Mouse (Mus musculus) lung, embryonic 15.5 days (tissue): ENCODE results near the gene Emp3. TPM values are rescaled to one million over a fixed set of nuclear protein-coding genes. Genes with fewer than 3 reads are reported as not detected.
"Not testable (repeated sequence)": the region's sequence is repeated elsewhere in the genome, so short reads cannot be mapped to it uniquely, and the experiment has no call there.

Experiments
- ATAC-seq: fragments of 200-750 bp; cut with Nextera tagmentation; 2 replicates; pipeline ENCODE4 v1.8.0; 2017; ENCODE audit warnings: moderate number of reproducible peaks, borderline replicate concordance; ENCODE audit not compliant: low FRiP score, low TSS enrichment; ENCODE audit errors: extremely low read depth
- H3K27ac ChIP-seq: fragments of 300-500 bp; sonication (generic); 2 replicates; pipeline ENCODE4 v1.5.1; 2015; ENCODE audit warnings: moderate library complexity, mild to moderate bottlenecking, inconsistent platforms
- H3K27me3 ChIP-seq: fragments of 300-500 bp; sonication (generic); 2 replicates; pipeline ENCODE4 v1.6.1; 2015; ENCODE audit warnings: inconsistent platforms
- H3K36me3 ChIP-seq: fragments of 300-500 bp; sonication (generic); 2 replicates; pipeline ENCODE4 v1.6.1; 2015; ENCODE audit warnings: inconsistent platforms
- H3K4me1 ChIP-seq: fragments of 300-500 bp; sonication (generic); 2 replicates; pipeline ENCODE4 v1.6.1; 2015; ENCODE audit warnings: inconsistent platforms
- H3K4me2 ChIP-seq: fragments of 300-500 bp; sonication (generic); 2 replicates; pipeline ENCODE4 v1.6.1; 2015; ENCODE audit warnings: inconsistent platforms, mild to moderate bottlenecking, moderate library complexity
- H3K4me3 ChIP-seq: fragments of 300-500 bp; sonication (generic); 2 replicates; pipeline ENCODE4 v1.5.1; 2015; ENCODE audit warnings: mild to moderate bottlenecking, inconsistent platforms
- H3K9ac ChIP-seq: fragments of 300-500 bp; sonication (generic); 2 replicates; pipeline ENCODE4 v1.6.1; 2015; ENCODE audit warnings: inconsistent platforms
- H3K9me3 ChIP-seq: fragments of 300-500 bp; sonication (generic); 2 replicates; pipeline ENCODE4 v1.6.1; 2016; ENCODE audit warnings: inconsistent platforms
- WGBS: fragments of 180-500 bp; shearing (Covaris S2); methylation state at CpG from one replicate; pipeline ENCODE4 v1.1.7; 2015; 5-methylcytosine and 5-hydroxymethylcytosine counted together
- polyA plus RNA-seq: library from polyadenylated mRNA; unstranded; fragments of >200 nt; fragmentation: Nextera tagmentation; extraction: Ambion mirVana; gene quantifications from 2 replicates; pipeline ENCODE4 v1.2.1, GENCODE M21; 2015

Emp3 gene
- polyA plus RNA-seq, 1 experiment from 2014 or later, result 170 TPM

GRCm38 (mm10) chr7:45880531-45880930 lies 40.7 kb downstream of the Emp3 start:
- 92% methylated on average over 4 of the region's 4 CpGs for WGBS

DNA sequence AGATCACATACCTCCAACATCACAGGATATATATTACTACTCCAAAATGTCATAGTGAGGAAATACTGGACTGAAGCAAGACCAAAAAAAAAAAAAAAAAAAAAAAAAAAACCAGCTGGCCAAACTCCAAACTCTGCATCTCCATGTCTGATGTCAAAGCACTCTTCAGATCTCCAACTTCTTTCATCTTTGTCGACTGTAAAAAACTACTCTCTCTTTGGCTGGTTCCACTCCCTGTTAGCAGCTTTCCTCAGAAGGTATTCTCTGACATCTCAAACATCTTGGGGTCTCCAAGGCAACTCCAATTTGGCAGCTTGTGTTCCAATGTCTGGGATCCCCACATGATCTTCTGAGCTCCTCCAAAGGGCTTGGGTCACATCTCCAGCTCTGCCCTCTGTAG lies 42.9 kb downstream of the Emp3 start, which contains the start of gene Grin2d:
TSS of gene Grin2d (minus strand) at position 101 of the 400 bp plus-strand sequence.
- H3K9ac ChIP-seq, H3K27me3 ChIP-seq, H3K4me2 ChIP-seq, H3K27ac ChIP-seq, H3K4me3 ChIP-seq, ATAC-seq, H3K9me3 ChIP-seq: not testable (repeated sequence)
- WGBS, result 77% methylated on average over 1 of the region's 1 CpGs
- H3K36me3 ChIP-seq, result peaks cover 80% of the 10 kb centered on the region
- peaks cover 16% of the 10 kb centered on the region for H3K4me1 ChIP-seq

More at GRCm38 (mm10) chr7:45880531-45880930, 40.7 kb downstream of the Emp3 start:
- no peak for ATAC-seq
- Histone ChIP-seq H3K27ac (no peak overlapping the region), H3K4me1 (no peaks in the 10 kb centered on the region), H3K36me3 (peaks cover 96% of the 10 kb centered on the region), H3K27me3 (no peaks in the 10 kb centered on the region), H3K4me2 (no peak overlapping the region), H3K9ac (no peak overlapping the region), H3K9me3 (no peaks in the 10 kb centered on the region), H3K4me3 (no peak overlapping the region)

DNA sequence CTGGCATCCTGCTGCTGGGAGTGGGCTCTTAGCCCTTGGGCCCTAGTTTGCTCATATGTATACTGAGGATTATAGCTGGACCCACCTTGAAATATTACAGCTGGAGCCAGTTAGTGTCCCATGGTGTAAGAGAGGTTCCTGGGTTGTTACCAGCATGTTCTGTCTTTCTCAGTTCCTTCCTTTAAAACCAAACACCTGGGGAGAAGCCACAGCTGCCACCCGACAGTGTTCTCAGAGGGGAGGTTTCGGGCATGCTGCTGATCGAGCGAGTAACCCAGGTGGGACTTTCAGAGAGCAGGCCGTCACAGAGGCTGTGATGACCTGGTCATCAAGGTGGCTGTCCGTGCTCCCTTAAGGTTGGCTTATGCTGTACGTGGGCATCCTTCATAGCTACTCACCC lies 44.3 kb downstream of the Emp3 start:
- Histone ChIP-seq H3K27me3 (peaks cover 2% of the 10 kb centered on the region; the same call in 1 of the 2 replicates), H3K36me3 (peaks cover 66% of the 10 kb centered on the region), H3K9ac (no peak overlapping the region), H3K4me3 (no peak overlapping the region), H3K9me3 (no peaks in the 10 kb centered on the region), H3K4me1 (peaks cover 16% of the 10 kb centered on the region), H3K27ac (no peak overlapping the region), H3K4me2 (no peak overlapping the region)
- 98% methylated on average over 7 of the region's 7 CpGs for WGBS
- no peak for ATAC-seq

DNA sequence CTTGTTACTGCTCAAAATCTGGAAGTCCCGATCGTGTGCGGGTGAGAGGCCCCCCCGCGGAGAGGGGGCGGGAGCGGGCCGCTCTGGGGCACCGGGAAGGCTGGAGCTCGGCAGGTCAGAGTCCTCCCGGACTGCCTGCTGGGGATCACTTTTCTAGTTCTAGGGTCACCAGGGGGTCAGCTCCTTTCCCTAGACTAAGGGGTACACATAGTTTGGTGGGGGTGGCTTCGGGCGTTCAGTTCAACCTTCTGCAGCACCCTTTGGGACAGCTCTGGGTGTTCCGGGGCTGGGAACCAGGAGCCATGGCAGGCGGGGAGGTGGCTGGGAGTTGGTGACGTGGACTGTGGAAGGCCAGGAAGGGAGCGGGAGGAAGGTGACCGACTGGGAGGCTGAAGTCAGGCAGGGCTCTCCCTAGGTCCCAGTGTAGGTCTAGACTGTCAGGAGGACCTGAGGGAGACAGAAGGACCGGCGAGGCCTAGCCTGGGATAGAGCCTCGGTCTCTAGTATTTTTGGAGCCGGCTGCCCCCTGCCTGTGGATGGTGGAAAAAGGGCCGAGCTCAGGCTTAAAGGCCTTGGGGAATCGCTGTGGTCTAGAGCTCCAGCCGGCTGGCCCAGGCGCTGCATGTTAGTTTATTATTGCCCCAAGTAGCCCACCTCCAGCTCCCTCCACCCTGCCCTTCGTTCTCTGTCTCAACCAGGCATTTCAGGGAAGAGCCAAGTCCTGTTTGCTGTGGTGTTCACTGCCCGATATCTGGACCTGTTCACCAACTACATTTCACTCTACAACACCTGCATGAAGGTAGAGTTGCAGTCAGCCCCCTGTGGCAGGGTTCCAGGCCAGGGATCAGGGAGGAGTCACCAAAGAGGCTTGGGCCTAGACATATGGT lies 47.9 kb downstream of the Emp3 start:
- H3K36me3 ChIP-seq, result peaks cover 32% of the 10 kb centered on the region

GRCm38 (mm10) chr7:45872624-45873023 lies 48.6 kb downstream of the Emp3 start, which contains the start of gene Kdelr1:
Gene Kdelr1, plus strand, starts transcription at chr7:45872772.
- under 1% methylated on average over 18 of the region's 18 CpGs for WGBS
- Histone ChIP-seq H3K9ac (peak within 1 kb of the TSS; percentile 94), H3K4me1 (peaks cover 42% of the 10 kb centered on the region), H3K4me3 (peak within 1 kb of the TSS; percentile 78), H3K9me3 (no peaks in the 10 kb centered on the region), H3K36me3 (peaks cover 27% of the 10 kb centered on the region), H3K27me3 (peaks cover 41% of the 10 kb centered on the region), H3K4me2 (peak within 1 kb of the TSS; percentile 70), H3K27ac (peak within 1 kb of the TSS; percentile 92)
- ATAC-seq, result peak; percentile 78

More for the DNA sequence above, 47.9 kb downstream of the Emp3 start:
- 2% methylated on average over 28 of the region's 28 CpGs for WGBS
- peak; percentile 44 for ATAC-seq
- peaks cover 37% of the 10 kb centered on the region for H3K27me3 ChIP-seq
- no peaks in the 10 kb centered on the region for H3K9me3 ChIP-seq
- peaks cover 35% of the 10 kb centered on the region for H3K4me1 ChIP-seq
- H3K4me3 ChIP-seq, result peak overlapping the region; percentile 78
- peak overlapping the region; percentile 70 for H3K4me2 ChIP-seq
- H3K27ac ChIP-seq, result peak overlapping the region; percentile 92
- peak overlapping the region; percentile 94 for H3K9ac ChIP-seq

DNA sequence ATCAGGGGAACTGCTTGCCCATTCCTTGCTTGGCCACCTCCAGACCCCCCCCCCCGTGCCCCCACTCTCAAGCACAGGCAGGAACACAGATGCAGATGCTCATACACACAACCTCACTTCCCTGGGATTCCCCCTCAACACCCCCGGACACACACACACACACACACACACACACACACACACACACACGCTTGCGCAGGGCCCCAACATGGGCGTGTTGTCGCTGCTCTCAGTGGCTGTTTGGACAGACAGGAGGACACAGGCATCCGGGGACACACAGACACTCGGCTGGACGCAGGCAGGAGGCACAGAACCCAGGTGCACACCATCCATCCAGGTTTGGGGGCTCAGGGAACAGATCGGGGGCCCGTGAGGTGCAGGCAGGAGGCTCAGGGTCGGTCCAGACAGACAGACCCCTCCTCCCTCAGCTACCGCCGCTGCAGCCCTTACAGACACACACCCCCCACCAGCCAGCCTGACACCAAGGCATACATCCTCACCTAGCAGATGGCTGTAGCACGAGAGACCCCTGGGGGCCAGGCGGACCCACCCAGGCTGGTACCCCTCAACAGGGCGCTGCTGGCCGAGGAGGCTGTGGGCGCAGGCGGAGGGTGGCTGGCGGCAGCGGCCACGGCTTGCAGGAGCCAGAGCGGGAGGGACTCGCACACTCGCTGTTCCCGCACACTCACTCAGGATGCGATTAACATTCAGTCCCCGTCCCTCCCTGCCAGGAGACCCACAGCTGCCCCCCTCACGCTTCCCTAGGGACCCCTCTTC lies 50.7 kb downstream of the Emp3 start:
- peak overlapping the region; percentile 33 for H3K9ac ChIP-seq
- H3K4me1 ChIP-seq, result peaks cover 52% of the 10 kb centered on the region
- peaks cover 6% of the 10 kb centered on the region for H3K36me3 ChIP-seq
- no peak overlapping the region for H3K27ac ChIP-seq
- no peaks in the 10 kb centered on the region for H3K9me3 ChIP-seq
- H3K4me3 ChIP-seq, result peak overlapping the region; percentile 16
- H3K4me2 ChIP-seq, result peak overlapping the region; percentile 49
- no peak for ATAC-seq
- peaks cover 41% of the 10 kb centered on the region for H3K27me3 ChIP-seq
- WGBS, result 2% methylated on average over 30 of the region's 30 CpGs

DNA sequence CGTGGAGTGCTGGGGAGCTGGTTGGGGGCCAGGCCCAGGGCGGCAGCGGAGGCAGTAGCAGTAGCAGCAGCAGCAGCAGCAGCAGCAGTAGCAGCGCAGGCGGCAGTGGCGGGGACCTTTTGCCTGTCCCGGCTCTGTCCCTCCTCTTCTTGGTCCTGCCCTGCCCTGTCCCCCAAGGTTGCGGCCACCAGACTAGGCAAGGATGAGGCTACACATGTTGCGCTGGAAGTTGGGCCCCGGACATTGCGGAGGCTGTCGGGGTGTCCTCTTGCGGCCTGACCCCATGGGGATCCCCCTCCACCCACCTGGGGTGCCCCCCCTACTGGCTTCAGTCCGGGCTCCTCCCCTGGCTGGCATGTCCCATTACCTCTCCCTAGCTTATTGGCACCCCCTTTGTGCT lies 51.4 kb downstream of the Emp3 start:
- Histone ChIP-seq H3K36me3 (no peaks in the 10 kb centered on the region), H3K9me3 (no peaks in the 10 kb centered on the region), H3K27me3 (peaks cover 41% of the 10 kb centered on the region), H3K4me1 (peaks cover 48% of the 10 kb centered on the region), H3K4me2 (peak overlapping the region; percentile 49), H3K27ac (no peak overlapping the region), H3K9ac (no peak overlapping the region; the same call in 1 of the 2 replicates), H3K4me3 (peak overlapping the region; percentile 8; the same call in 1 of the 2 replicates)
- ATAC-seq, result no peak
- WGBS, result 6% methylated on average over 14 of the region's 14 CpGs

DNA sequence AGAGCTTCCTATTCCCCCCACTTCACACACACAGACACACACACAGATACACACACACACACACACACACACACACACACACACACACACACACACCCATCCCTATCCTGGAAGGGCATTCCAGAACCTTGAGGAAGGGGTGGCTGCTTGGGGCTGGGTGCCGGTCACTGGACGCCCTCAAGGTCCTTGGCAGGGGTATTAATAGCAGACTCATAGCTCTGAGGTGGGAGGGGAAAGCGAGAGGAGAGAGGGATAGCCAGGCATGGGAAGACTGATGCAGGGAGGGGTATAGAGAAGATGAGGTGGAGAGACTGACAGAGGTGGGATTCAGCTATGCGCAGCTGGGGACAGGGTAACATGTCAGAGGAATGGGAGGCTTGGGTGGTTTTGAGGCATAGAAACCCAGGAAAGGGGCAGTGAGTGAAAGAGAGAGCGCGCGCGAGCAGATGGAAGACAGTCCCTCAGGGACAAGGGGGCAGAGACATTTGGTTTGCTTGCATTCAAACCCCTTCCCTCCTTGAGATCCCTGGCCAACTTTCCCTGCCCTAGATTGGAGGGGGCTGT lies 52.0 kb downstream of the Emp3 start:
- WGBS, result 23% methylated on average over 8 of the region's 8 CpGs
- peak overlapping the region; percentile 49 for H3K4me2 ChIP-seq
- no peaks in the 10 kb centered on the region for H3K36me3 ChIP-seq
- ATAC-seq, result no peak
- H3K9ac ChIP-seq, result no peak overlapping the region
- peak overlapping the region; percentile 8; the same call in 1 of the 2 replicates for H3K4me3 ChIP-seq
- peaks cover 42% of the 10 kb centered on the region for H3K4me1 ChIP-seq
- H3K27ac ChIP-seq, result no peak overlapping the region
- H3K27me3 ChIP-seq, result peaks cover 41% of the 10 kb centered on the region
- H3K9me3 ChIP-seq, result no peaks in the 10 kb centered on the region

Other genes starting within 250 kb of the Emp3 start
- gene Ntn5, start 237.4 kb downstream of the Emp3 start, polyA plus RNA-seq, result 0.52 and 0.69 TPM in 2 replicates
- 0.21 and 0.42 TPM in 2 replicates for gene Sec1, start 227.0 kb downstream of the Emp3 start, polyA plus RNA-seq
- 2.4 and 4.6 TPM in 2 replicates for gene Car11, start 221.6 kb downstream of the Emp3 start, polyA plus RNA-seq
- 2.7 and 3.1 TPM in 2 replicates for gene Dbp, start 216.3 kb downstream of the Emp3 start, polyA plus RNA-seq
- gene Rpl18, start 205.9 kb downstream of the Emp3 start, polyA plus RNA-seq, result 1,016 and 1,098 TPM in 2 replicates
- gene Sphk2, start 203.4 kb downstream of the Emp3 start, polyA plus RNA-seq, result 26.4 and 26.5 TPM in 2 replicates
- 1.4 and 1.5 TPM in 2 replicates for gene Fam83e, start 200.2 kb downstream of the Emp3 start, polyA plus RNA-seq
- not detected in 2 replicates for gene Spaca4, start 195.6 kb downstream of the Emp3 start, polyA plus RNA-seq
- gene Lmtk3, start 137.7 kb downstream of the Emp3 start, polyA plus RNA-seq, result 1.1 and 1.4 TPM in 2 replicates
- gene Sult2b1, start 136.7 kb downstream of the Emp3 start, polyA plus RNA-seq, result 6.1 and 7.8 TPM in 2 replicates
- gene Cyth2, start 106.8 kb downstream of the Emp3 start, polyA plus RNA-seq, result 115 and 122 TPM in 2 replicates
- 0.79 and 0.84 TPM in 2 replicates for gene Kcnj14, start 96.6 kb downstream of the Emp3 start, polyA plus RNA-seq
- 67.8 and 73.6 TPM in 2 replicates for gene Grwd1, start 90.5 kb downstream of the Emp3 start, polyA plus RNA-seq
- 64.7 and 67.4 TPM in 2 replicates for gene Kdelr1, start 48.6 kb downstream of the Emp3 start, polyA plus RNA-seq
- 0.50 and 0.57 TPM in 2 replicates for gene Grin2d, start 43.0 kb downstream of the Emp3 start, polyA plus RNA-seq
- 1.1 and 1.2 TPM in 2 replicates for gene Syngr4, start 24.7 kb downstream of the Emp3 start, polyA plus RNA-seq
- 5.5 and 5.6 TPM in 2 replicates for gene Tmem143, start 24.5 kb downstream of the Emp3 start, polyA plus RNA-seq
- gene Ccdc114, start 2.7 kb upstream of the Emp3 start, polyA plus RNA-seq, result 6.1 and 6.4 TPM in 2 replicates
- 0.62 and 0.65 TPM in 2 replicates for gene Abcc6, start 108.9 kb upstream of the Emp3 start, polyA plus RNA-seq
- gene Nomo1, start 112.3 kb upstream of the Emp3 start, polyA plus RNA-seq, result 36.9 and 37.3 TPM in 2 replicates
- gene Kcnj11, start 179.4 kb upstream of the Emp3 start, polyA plus RNA-seq, result 0.30 and 0.52 TPM in 2 replicates